Mouse (Mus musculus): ENCODE measurements around the gene Btbd1. TPM values are rescaled to one million over a fixed set of nuclear protein-coding genes. Genes with fewer than 3 reads are reported as not detected.
"Not testable (repeated sequence)": the region's sequence is repeated elsewhere in the genome, so short reads cannot be mapped to it uniquely, and the experiment has no call there.

Btbd1 gene
- total RNA-seq, 1 experiment from 2014 or later = 99.7 TPM

- ATAC-seq (replicated peaks; ENCODE audit: low read depth, poor library complexity, severe bottlenecking) = no peak
These were observed 22.5 kb upstream of the Btbd1 start for GRCm38 (mm10) chr7:81851706-81852105.

- ATAC-seq (replicated peaks; ENCODE audit: low read depth, poor library complexity, severe bottlenecking) = no peak
These were observed 20.9 kb upstream of the Btbd1 start for GRCm38 (mm10) chr7:81850171-81850570.

- ATAC-seq (replicated peaks; ENCODE audit: low read depth, poor library complexity, severe bottlenecking) = peak; percentile 53
These were observed 20.4 kb upstream of the Btbd1 start for GRCm38 (mm10) chr7:81849633-81850032.

GRCm38 (mm10) chr7:81849214-81849613 is 20.0 kb upstream of the Btbd1 start:
- peak; percentile 84 for ATAC-seq (replicated peaks; ENCODE audit: low read depth, poor library complexity, severe bottlenecking)

- ATAC-seq (replicated peaks; ENCODE audit: low read depth, poor library complexity, severe bottlenecking) = no peak
These were observed 18.5 kb upstream of the Btbd1 start for GRCm38 (mm10) chr7:81847777-81848176.

GRCm38 (mm10) chr7:81847010-81847409 is 17.8 kb upstream of the Btbd1 start:
- no peak for ATAC-seq (replicated peaks; ENCODE audit: low read depth, poor library complexity, severe bottlenecking)

GRCm38 (mm10) chr7:81846008-81846407 is 16.8 kb upstream of the Btbd1 start:
- ATAC-seq (replicated peaks; ENCODE audit: low read depth, poor library complexity, severe bottlenecking) = no peak

GRCm38 (mm10) chr7:81845313-81845712 is 16.1 kb upstream of the Btbd1 start:
- no peak for ATAC-seq (replicated peaks; ENCODE audit: low read depth, poor library complexity, severe bottlenecking)

GRCm38 (mm10) chr7:81844801-81845200 is 15.6 kb upstream of the Btbd1 start:
- ATAC-seq (replicated peaks; ENCODE audit: low read depth, poor library complexity, severe bottlenecking) = no peak

- ATAC-seq (replicated peaks; ENCODE audit: low read depth, poor library complexity, severe bottlenecking) = no peak
These were observed 14.7 kb upstream of the Btbd1 start for GRCm38 (mm10) chr7:81843903-81844302.

- ATAC-seq (replicated peaks; ENCODE audit: low read depth, poor library complexity, severe bottlenecking) = peak; percentile 56
These were observed 13.8 kb upstream of the Btbd1 start for GRCm38 (mm10) chr7:81842998-81843397.

- no peak for ATAC-seq (replicated peaks; ENCODE audit: low read depth, poor library complexity, severe bottlenecking)
These were observed 12.9 kb upstream of the Btbd1 start for GRCm38 (mm10) chr7:81842141-81842540.

- no peak for ATAC-seq (replicated peaks; ENCODE audit: low read depth, poor library complexity, severe bottlenecking)
These were observed 12.2 kb upstream of the Btbd1 start for GRCm38 (mm10) chr7:81841439-81841838.

GRCm38 (mm10) chr7:81840661-81841181 is 11.5 kb upstream of the Btbd1 start:
- ATAC-seq (replicated peaks; ENCODE audit: low read depth, poor library complexity, severe bottlenecking) = no peak

GRCm38 (mm10) chr7:81839746-81840145 is 10.5 kb upstream of the Btbd1 start:
- ATAC-seq (replicated peaks; ENCODE audit: low read depth, poor library complexity, severe bottlenecking) = no peak

- not testable (repeated sequence) for ATAC-seq (replicated peaks; ENCODE audit: low read depth, poor library complexity, severe bottlenecking)
These were observed 8.5 kb upstream of the Btbd1 start for GRCm38 (mm10) chr7:81837771-81838170.

GRCm38 (mm10) chr7:81835430-81835829 is 6.2 kb upstream of the Btbd1 start:
- no peak for ATAC-seq (replicated peaks; ENCODE audit: low read depth, poor library complexity, severe bottlenecking)

- peak; percentile 58; the same call in 1 of the 2 replicates for ATAC-seq (replicated peaks; ENCODE audit: low read depth, poor library complexity, severe bottlenecking)
These were observed 5.6 kb upstream of the Btbd1 start for GRCm38 (mm10) chr7:81834847-81835246.

- ATAC-seq (replicated peaks; ENCODE audit: low read depth, poor library complexity, severe bottlenecking) = peak; percentile 14; the same call in 1 of the 2 replicates
These were observed 401 bp downstream of the Btbd1 start for GRCm38 (mm10) chr7:81828681-81829378.

GRCm38 (mm10) chr7:81827806-81828667 is 1.2 kb downstream of the Btbd1 start:
- ATAC-seq (replicated peaks; ENCODE audit: low read depth, poor library complexity, severe bottlenecking) = 0 out of 2 replicates have a peak, but pooled peaks have one; percentile 23

GRCm38 (mm10) chr7:81825381-81825780 is 3.9 kb downstream of the Btbd1 start:
- ATAC-seq (replicated peaks; ENCODE audit: low read depth, poor library complexity, severe bottlenecking) = no peak
